Mouse (Mus musculus) T-helper 17 cell (primary cell): ENCODE data around the gene Htt.

ENCODE experiments used
- in situ Hi-C, 2 experiments: fragments of 300-600 bp; cut with MboI, MseI; formaldehyde crosslinking; loops; 1 replicate in 1 of 2; 2 replicates in 1 of 2; pipeline ENCODE4 v1.15.1; 2025; ENCODE audit warnings: high pct_unique_total_duplicates in 2 of 2

The Htt gene

DNA sequence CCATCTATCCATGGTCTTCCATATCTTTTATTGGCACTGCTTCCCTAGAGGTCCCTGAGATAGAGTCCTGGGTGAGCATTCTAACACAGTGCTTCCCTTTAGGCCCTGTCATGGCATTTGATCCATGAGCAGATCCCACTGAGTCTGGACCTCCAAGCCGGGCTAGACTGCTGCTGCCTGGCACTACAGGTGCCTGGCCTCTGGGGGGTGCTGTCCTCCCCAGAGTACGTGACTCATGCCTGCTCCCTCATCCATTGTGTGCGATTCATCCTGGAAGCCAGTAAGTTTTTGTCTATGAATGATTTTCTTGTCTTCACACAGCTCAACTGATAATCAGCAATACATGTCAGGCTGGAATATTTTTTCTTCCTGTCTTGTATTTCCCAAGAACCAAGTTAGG is 123.7 kb downstream of the Htt start:
- in situ Hi-C loops: no loop called here

DNA sequence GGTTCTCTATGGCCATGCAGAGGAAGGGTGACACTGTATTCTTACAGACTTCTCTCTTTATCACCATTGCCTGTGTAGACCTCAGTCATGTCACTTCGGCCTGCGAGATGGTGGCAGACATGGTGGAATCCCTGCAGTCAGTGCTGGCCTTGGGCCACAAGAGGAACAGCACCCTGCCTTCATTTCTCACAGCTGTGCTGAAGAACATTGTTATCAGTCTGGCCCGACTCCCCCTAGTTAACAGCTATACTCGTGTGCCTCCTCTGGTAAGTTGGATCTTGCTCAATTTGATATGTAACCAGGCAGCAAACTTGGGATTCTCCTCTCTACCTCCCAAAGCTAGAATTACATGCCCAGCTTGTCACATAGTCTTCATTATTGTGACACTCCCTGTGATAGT is 127.7 kb downstream of the Htt start:
- in situ Hi-C loops: no loop called here

DNA sequence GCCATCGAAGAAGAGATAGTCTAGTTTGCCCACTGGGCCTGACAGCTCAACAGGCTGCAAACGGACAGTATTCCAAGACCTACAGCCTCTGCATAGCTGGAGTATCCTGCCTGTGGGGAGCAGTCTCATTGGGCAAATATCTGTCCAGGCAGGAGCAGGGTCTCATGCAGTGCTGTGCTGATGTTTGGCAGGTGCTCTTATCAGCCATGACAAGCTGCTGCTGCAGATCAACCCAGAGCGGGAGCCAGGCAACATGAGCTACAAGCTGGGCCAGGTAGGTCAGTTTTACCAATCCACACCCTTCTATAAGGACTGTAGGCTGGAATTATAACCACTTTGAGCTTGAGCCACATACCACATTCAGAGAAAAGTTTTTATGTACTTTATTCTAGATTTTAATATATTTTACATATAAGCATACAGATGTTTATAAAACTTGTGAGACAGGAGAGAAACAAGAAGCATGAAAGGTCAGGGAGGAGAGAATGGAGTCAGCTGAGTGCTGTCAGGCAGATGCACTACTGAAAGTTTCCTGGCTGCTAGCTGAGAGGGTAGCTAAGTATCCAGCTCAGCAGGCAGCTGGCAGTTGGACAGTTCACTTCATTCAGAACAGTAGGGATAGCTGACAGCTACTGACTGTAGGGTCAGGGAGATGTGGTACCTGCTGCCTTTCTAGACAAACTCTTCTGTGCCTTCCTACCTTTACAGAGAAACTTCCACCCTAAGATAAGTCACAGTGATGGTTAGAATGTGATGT is 135.3 kb downstream of the Htt start:
- in situ Hi-C loops: loop anchor here in 1 of 2 experiments (10.0 kb wide), 1 partner anchor 1022 kb away; no protein-coding TSS in a partner anchor

DNA sequence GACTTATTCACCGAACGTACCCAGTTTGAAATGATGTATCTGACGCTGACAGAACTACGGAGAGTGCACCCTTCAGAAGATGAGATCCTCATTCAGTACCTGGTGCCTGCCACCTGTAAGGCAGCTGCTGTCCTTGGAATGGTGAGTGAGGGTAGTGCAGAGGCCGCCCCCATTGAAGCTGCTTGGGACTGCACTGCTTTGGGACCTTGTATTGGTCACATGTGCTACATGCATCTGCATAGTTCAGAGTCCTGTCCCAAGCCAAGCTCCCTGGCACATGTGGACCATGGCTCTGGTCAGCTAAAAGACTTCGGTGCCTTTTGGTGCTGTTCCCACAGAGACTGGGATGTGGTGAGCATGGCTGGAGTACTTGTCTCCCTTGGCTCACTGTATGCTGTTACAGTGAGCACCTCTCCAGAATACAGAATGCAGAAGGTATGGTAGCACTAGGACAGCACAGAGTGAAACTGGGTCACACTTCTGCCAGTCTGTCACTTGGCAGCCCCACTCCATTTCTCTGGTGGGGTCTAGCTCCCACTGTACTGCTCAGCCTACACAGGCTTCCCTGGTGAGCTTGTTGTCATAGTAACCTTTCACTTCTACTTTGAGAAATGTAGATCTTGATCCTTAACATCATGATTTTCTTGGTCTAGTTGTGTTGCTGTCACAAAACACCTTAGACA is 138.4 kb downstream of the Htt start:
- in situ Hi-C loops: loop anchor here in 1 of 2 experiments (10.0 kb wide), 1 partner anchor 1025 kb away; no protein-coding TSS in a partner anchor

DNA sequence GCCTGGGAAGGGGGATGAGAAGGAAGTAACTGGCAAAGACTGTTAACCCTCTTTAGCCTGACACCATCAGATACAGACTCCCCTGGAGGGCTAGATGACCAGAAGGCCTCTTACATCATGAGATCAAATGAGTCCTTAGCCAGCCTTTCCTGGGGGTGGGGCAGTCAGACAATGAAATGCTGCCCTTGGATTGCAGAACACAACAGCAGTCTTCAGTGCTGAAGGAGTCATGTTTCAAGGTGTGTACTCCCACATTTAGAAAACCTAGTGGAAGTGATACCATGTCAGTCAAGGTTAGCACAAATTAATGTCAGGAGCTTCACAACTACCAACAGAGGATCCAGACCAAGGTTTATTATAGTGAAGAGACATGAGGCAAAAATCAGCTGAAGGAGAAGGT is 140.8 kb downstream of the Htt start:
- in situ Hi-C loops: no loop called here

DNA sequence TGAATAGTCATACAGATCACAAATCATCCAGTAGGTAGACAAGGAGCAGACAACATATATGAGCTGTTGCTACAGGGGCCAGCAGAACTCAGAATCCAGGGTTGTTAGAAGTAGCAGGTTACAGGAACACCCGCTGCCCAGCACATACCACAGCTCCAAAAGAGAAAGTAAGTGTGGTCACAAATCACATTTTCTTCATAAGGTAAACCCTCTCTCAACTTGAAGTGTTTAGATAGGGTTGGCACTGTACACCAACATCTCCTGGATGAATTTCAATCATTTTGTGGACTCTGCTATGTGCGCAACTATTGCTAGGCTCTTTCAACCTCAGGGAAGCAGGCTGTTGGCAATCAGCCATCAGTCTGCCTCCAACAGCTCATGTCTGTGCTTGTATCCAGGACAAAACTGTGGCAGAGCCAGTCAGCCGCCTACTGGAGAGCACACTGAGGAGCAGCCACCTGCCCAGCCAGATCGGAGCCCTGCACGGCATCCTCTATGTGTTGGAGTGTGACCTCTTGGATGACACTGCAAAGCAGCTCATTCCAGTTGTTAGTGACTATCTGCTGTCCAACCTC is 141.4 kb downstream of the Htt start:
- in situ Hi-C loops: no loop called here

DNA sequence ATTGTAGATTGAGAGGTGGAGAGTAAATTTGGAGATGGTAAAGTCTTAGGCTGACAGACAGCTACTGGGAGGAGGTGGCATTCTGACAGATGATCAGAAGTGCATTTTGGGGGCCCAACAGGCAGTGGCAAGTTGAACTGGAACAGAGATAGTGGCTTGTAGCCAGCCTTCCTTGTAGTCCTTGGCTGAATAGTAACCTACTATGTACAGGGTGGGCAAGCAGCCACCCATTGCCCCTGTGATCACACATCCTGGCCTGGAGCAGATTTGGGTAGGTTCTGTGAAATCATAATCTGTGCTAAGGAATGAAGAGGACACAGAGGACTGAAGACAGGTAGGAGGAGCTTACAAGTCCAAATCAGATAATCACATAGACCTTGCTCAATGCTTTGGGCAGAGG is 142.9 kb downstream of the Htt start:
- in situ Hi-C loops: no loop called here

DNA sequence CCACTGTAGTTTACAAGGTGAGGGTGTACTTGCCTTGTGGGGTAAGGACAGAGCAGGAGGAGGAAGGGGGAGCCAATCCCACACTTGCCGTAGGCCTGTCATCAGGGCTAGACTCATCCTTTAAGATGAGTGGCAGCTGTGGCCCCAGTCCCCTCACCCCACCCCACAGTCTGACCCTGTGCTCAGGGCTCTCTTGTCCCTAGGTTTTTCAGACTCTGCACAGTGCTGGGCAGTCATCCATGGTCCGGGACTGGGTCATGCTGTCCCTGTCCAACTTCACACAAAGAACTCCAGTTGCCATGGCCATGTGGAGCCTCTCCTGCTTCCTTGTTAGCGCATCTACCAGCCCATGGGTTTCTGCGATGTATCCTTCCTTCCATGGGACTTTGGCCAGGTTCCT is 145.7 kb downstream of the Htt start:
- in situ Hi-C loops: no loop called here

DNA sequence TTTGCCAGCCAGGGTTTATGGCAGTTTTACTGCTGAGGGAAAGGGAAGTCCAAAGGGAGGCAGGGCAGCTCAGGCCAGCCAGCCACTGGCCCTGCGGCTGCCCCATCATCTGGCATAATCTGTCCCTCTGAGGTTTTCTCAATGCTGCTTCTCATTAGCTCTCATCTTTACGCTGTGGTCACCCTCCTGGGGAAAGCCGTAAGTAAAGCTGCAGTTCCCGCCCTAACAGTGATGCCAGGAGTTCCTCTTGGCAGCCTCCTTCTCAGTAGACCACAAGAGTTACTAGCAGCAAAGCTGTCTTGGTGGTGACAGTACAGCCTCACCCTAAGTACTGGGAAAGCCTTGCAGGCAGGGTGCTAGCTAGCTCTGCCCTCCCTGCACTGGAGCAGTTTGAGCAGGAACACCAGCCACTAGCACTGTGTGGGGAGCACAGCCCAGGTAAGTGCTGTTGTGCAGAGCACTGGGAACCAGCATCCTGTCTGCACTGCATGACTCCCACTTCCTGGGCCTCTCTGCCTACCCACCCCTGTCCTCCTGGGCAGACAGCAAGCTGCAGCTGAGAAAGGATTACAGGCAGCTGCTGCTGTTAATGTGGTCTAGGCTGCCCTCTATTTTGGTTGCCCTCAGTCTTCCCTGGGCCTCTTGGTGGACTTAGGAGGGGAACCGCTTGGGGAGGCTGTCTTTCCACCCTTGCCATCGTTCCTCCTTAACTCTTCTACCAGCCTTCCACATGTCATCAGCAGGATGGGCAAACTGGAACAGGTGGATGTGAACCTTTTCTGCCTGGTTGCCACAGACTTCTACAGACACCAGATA is 146.6 kb downstream of the Htt start, which contains the start of gene Msantd1:
Gene Msantd1, plus strand, starts transcription at position 103 of the 816 bp plus-strand sequence.
- in situ Hi-C loops: no loop called here

DNA sequence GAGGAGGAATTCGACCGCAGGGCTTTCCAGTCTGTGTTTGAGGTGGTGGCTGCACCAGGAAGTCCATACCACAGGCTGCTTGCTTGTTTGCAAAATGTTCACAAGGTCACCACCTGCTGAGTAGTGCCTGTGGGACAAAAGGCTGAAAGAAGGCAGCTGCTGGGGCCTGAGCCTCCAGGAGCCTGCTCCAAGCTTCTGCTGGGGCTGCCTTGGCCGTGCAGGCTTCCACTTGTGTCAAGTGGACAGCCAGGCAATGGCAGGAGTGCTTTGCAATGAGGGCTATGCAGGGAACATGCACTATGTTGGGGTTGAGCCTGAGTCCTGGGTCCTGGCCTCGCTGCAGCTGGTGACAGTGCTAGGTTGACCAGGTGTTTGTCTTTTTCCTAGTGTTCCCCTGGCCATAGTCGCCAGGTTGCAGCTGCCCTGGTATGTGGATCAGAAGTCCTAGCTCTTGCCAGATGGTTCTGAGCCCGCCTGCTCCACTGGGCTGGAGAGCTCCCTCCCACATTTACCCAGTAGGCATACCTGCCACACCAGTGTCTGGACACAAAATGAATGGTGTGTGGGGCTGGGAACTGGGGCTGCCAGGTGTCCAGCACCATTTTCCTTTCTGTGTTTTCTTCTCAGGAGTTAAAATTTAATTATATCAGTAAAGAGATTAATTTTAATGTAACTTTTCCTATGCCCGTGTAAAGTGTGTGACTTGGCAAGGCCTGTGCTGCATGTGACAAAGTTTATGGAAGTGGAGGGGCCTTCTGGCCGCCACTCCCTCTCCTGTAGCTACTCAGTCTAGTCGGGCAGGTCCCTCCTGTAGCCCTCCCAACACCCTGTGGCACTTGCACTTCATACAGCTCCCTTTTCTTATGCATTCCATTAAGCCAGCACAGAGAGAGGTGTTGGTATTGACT is 147.4 kb downstream of the Htt start:
- in situ Hi-C loops: no loop called here

DNA sequence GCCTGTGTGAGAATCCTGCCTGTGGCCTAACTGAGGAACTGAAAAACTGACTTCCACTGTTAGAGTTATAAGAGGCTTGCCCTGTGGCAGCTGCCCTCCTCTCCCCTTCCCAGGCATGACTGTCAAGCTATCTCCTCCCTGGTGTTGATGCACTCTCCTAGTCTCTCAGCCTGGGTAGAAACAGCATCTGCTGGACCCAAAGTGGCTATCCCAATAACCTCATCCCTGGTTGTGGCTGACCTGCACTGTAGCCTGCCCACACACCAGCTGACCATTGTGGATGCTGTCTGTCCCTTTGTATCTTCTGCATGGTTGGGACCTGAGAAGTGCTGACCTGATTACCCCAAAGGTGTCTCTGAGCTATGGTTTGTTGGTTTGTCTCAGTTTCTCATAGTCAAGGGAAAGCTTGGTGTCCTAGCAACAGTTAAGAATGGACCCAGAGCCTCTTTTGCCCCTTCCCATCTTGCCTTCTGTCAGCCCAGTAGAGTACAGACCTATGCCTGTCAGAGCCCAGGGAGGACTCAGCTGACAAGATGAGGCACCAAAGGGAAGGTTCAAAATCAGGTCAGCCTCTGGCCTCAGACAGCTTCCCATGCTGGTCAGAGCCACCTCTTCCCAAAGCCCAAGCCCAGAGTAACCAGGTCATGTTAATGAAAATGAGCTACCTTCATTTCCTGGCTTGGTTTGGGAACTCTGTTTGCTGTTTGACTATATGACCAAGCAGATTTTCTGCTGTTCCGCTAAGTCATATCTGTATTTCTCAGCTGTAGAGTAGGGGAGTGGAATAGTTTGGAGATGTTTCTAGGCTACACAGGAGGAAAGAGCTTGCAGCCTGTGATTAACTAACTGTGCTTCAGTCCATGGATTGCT is 148.3 kb downstream of the Htt start:
- in situ Hi-C loops: no loop called here

DNA sequence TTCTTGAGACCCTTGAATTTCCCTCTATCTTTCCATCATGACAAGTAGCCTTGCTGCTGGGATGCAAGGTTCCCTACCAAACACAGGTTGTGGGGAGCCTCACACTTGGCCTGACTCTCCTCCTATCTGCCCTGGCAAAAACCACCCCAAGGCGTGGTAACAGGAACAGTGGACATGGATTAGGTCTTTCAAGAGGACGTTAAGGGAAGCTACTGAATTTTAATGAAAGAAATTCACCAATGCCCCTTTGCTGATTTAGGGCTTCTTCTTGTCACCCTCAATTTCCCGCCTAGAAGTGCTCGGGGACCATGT is 148.9 kb downstream of the Htt start:
- in situ Hi-C loops: no loop called here

DNA sequence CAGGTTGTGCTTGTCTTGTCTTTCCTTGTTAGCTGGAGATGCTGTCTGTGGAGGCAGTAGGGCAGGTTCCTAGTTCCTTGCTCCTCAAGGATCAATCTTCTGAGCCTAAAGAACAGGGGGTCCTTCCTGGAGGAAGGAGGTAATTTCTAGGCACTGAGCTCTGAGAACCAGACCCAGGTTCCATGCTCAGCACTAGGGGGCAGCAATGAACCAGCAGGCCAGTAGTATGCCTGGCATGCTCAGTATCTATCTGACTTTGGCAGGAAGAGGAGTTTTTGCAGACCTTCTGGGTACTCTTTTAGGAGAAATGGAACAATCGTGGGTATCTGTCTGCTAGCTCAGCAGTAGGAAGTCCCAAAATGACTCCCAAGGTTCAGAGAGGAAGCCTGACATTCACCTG is 154.3 kb downstream of the Htt start:
- in situ Hi-C loops: loop anchor here (5.0 kb wide), 3 partner anchors 126 to 604 kb away; partner anchors contain the start of gene Hgfac (in 1 of the 2)

DNA sequence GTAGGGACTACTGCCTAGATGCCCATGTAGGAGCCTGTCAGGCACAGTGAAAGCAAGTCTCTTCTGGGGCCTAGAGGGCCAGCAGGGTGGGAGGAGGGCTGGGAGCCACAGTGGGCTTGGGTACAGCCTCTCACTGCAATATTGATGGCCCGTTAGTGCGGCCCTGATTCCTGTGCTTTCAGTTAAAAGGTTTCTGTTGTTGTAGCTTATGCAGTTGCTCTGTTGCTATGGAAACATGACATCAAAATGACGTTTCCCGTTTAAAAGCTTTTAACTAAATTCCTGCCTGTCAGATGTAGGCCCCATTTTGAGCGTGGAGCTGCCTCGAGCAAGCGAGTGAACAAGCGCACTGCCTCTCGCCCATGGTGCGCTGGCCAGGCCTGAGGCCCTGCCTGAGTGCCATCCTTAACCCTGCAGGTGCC is 155.7 kb downstream of the Htt start:
- in situ Hi-C loops: loop anchor here (5.0 kb wide), 3 partner anchors 125 to 605 kb away; partner anchors contain the start of gene Hgfac (in 1 of the 2)

DNA sequence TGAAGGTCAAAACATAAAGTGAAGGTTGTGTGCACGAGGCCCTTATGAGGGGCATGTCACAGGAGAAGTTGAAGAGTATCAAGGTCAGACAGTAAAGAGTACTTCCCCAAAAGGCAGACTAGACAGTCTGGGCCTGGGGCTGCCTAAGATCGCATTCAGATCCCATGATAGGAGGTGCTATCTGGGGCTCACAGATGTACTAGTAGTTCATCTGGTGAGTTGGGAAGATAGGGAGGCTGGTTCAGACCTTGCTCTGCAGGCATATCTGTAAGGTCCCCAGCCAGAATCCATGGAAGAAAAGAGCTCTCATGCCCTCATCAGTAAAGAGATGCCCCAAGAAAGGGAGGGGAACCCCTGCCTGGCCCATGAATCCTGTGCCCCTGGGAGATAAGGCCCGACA is 157.2 kb downstream of the Htt start:
- in situ Hi-C loops: loop anchor here (5.0 kb wide), 3 partner anchors 124 to 606 kb away; partner anchors contain the start of gene Hgfac (in 1 of the 2)

DNA sequence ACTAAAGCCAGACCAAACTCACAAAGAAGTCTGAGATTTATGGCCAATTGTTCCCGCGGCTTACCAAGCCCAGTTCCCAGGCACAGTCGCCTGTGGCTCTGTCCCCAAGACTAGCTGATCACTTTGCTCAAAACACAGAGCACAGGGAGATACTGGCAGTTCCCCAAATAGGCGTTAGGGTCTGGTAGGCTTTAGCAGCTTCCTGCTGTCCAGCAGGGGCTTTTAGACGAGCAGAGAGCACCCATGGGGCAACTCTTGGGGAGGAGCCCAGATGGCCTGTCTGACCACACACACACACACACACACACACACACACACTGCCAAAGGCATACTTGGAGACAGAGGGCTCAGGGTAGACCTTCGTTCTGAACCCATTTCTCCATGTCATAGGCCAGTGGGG is 161.0 kb downstream of the Htt start:
- in situ Hi-C loops: no loop called here

DNA sequence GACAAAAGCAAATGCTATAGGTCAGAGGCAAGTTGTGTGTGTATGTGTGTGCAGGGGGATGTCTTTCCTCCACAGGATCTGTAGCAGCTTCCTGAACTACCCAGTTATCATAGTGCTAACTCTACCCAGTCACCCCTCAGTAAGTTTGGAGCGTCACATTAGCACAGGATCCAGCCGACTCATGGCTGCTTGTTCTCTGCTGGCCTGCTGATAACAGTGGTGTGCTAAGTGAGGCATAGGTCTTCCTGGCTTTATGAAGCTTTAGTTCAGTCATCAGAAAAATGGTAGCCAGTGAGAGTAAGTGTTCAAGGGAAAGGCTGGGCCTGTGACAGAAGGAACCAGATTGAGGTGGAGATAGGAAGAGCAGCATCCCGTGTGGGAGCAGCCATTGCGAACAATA is 162.4 kb downstream of the Htt start:
- in situ Hi-C loops: no loop called here

DNA sequence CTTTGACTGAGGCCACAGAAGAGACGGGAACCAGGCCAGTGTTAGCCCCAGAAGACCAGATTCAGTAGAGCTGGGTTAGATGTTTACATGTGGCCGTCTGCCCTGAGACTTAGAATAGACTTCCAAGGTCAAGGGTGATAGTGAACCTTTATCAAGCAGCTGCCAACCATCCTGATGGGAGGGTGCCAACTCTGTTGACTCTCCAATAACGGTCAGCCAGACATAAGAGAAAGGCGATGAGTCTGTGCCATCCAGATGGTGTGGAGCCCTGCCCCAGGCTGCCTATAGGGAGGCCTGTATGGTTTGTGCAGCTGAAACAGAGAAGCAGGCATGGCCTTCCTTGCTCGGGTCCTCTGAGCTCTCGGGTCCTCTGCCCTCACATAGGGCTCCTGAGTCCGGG is 163.0 kb downstream of the Htt start:
- in situ Hi-C loops: no loop called here

DNA sequence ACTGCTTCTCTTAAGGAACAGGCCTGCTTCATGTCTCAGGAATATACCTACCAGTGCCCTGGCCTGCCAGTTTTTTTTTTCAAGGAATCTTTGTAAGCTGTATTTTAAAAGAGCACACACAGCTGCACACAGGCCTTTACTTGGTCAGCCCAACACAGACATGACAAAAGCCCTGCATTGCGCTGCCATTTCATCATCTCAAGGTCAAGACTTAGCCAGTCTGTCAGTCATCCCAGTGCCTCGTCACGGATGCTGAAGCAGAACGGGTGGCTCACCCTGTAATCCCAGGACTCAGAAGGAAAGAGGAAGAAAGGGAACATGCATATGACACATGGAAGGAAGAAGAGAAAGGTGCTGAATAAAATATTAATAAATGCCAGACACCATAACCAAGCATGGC is 166.1 kb downstream of the Htt start:
- in situ Hi-C loops: no loop called here
